Mouse (Mus musculus): Measurements from ENCODE around the gene Mmp9.

The Mmp9 gene

DNA sequence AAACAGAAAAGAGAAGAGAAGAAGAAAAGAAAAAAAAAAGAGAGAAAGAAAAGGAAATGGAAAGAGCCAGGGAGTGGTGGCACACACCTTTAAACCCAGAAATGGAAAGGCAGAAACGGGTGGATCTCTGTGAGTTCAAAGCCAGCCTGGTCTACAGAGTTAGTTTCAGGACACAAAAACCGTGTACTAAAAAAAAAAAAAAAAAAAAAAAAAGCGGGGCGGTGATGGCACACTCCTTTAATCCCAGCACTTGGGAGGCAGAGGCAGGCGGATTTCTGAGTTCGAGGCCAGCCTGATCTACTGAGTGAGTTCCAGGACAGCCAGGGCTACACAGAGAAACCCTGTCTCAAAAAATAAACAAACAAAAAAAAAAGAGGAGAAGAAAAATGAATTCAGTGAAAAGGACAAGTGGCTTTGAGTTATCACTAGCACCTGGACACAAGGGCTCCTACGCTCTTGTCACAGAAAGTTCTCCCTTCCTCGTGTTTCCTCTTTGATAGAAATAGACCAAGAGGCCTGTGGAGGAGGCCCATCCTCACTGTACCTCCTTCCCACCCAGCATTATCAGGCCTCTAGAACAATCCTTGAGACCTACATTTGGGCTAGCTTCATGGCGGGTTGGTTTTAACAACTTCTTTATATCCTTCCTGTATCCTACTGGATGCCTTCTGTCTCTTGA lies 27.7 kb upstream of the Mmp9 start:
- no peak for DNase-seq

DNA sequence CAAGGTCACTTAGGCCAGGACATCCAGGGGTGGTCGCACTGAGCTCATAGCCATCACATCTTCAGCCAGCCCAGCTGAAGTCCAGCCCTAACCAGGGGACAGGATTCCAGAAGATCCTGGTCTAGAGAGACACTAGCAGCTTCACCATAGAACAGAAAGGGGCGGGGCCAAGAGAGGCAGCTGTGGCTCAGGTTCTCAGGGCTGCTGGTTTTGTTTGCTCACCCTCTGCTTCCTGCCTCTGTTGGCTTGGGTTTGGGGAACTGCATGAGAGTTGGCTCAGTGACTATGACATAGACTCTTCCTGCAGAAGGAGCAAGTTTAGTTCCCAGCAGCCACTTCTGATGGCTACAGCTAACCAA lies 27.2 kb upstream of the Mmp9 start:
- DNase-seq, result peak; percentile 36 to 61

DNA sequence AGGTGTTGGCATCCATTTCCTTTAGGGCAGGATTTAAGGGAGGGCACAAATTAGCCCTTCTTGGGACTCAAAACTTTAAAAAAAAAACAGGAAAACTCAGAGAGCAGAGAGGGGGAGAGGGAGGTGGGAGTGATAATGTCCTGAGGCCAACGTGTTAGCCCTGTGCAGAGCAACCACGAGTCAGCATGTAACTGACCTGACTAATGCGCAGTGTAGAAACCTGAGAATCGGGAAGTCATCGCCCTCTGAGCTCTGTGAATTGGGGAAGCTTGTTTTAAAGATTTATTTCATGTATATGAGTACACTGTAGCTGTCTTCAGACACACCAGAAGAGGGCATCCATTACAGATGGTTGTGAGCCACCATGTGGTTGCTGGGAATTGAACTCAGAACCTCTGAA lies 23.8 kb upstream of the Mmp9 start:
- no peak for DNase-seq

DNA sequence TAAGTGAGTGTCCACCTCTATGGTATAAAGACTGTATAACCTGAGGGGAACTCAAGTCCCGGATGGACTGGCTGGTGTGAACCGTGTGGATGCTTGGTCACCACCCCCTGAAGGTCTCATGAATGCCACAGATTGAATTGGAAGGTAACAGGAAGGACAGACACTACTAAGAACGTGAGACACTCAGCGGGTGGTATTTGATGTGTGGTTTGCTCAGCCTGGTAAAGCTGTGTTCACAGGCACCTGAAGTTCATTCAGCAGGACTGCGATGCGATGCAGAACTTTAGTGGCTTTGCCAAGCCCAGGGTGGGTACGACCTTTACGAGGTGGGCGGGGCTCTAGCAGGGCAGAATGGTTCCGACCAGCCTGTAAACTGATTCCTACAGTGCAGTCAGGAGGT lies 23.2 kb upstream of the Mmp9 start:
- no peak for DNase-seq

DNA sequence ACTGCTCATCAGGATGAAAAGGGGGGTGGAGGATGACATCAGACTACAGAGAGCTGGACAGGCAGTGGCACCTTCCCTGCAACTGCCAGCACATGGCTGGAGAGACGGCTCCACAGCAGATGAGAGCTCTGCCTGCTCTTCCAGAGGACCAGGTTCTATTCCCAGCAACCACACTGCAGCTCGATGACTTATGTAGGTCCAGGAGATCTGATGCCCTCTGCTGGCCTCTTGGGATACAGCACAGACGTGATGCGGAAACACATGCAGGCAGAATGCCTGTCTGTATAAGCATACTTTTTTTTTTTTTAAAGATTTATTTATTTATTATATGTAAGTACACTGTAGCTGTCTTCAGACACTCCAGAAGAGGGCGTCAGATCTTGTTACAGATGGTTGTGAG lies 22.3 kb upstream of the Mmp9 start:
- DNase-seq, result peak in 1 of 2 experiments; percentile 56

DNA sequence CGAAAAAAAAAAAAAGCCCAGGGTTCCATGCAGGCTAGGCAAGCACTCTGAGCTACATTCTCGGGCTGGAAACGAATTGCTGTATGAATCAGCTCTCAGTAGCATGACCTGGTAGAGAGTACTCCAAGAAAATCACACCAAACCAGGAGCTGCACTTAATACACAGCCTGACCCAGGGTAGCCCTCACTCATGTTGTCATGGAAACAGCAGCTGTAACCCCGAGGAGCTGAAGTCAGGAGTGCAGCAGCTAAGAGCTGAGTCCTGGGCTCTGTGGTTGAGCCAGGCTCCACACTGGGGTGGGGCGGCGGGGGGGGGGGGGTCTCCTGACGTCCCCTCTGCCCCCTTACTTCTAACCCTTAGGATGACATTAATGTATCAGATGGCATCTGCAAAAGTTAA lies 18.6 kb upstream of the Mmp9 start:
- no peak for DNase-seq

DNA sequence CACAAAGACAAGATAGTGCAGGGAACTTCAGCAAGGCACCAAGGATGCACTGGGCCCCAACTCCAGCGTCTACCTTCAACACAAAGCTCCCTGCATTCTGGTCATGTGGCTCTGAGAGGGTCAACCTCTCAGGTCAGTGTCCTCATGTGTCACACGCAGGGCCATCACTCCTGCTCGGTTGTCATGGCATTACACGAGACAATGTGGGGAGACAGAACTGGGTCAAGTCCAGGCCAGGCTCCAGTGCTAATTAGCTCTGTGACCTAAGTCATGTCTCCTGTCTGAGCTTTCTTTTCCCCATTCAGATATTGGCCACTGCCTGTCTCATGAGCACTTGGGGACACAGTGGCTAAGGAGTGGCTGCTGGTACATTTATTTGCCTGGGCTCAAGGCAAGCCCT lies 17.3 kb upstream of the Mmp9 start:
- no peak for DNase-seq

DNA sequence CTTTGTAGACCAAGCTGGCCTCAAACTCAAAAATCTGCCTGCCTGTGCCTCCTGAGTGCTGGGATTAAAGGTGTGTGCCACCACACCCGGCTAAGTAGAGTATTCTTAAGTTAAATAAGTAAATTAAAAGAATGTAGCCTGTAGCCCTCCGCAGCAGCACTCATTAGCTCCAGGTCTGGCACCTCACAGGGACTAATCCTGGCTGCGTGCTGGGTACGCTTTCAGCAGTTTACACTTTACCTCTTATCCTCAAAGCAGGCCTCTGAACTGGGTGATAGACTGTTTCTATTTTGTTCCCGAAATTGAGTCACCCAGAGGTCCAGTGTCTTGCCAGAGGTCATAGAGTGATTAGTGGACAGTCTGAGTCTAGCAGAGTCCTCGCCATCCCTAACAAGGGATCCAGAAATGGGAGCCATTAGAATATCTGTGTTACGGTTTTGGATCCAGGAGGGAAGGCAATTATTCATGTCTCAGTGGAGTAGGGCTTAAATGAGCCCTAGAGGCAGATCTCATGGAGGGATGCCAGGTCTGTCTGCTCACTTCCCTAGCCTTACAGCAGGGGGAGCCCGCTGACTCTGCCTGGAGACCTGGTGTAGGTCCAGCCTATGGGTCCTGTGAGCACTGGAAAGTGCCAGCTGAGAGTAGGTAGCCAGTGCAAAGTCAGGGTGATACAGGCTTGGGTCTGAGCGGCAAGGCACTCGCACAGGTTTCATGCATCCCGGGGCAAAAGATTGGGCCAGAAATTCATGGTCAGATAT lies 16.3 kb upstream of the Mmp9 start:
- DNase-seq, result peak; percentile 91

DNA sequence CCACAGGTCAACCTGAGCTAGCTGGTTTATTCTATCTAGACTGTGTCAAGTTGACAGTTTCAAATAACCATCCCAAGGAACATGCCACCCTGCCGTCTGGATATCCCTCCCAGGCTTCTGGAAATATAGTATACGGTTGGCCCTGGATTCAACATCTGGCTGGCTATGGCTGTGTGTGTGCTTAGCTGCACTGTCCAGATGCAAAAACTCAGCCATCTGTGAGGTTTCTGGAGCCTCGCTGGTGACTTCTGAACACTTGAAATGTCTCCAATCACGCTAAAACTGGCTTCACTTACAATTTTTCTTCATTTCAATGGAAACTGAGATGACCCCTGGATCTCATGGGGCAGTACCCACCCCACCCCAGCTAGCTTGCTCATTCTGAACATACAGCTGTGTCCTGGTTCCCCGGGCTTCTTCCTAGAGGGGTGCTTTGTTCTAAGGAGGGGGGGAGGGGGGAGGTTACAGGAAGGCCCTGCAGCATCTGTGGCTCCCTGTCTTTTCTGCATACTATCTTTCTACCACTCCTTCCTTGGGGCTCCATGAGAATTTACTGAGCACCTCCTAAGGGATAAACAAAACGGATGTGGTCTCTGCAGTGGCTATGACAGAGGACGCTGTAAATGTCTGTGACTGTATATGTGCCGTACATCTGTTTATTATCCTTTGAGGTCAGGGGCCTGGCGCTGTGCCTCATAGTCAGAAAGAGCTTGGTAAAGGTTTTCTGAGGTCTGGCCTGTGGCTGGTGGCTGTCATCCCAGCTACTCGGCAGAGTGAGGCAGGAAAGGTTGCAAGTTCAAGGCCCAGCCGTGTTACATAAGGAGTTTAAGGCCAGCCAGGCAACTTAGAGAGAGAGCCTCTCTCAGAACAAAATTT lies 9.6 kb upstream of the Mmp9 start:
- no peak for DNase-seq

DNA sequence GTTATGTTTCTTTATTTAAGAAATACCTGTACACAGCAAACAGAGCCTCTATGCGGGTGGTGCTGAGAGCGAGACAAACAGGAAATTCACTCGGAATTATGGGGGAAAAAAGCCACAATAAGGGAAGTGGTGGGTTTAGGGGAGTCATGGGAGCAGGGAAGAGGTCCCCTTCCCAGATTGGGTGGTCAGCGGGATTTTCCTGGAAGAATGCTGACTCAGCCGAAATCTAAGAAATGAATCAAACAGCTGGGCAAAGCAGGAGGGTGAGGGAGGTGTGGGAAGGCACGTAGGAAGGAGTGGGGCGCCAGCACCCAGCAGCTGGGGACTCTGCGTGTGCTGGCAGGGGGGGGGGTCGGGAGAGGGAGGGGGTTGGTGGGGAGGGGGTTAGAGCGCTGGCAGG lies 7.0 kb upstream of the Mmp9 start:
- DNase-seq, result no peak

DNA sequence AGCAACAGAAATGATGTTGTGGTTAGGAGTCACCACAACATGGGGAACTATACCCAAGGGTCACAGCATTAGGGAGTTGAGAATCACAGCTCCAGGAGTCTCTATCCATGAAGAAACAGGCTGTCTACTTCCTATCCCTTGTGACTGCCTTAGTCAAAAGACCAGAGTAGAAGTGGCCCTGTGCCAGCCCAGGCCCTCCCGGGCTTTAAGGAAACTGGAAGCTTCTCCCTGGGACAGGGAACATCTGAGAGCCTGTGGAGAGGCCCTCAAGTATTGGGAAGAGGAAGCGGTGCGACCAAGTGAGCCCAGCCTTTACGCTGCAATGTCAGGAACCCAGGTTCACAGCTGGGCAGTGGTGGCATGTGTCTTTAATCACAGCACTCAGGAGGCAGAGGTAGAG lies 4.6 kb upstream of the Mmp9 start:
- no peak for DNase-seq

DNA sequence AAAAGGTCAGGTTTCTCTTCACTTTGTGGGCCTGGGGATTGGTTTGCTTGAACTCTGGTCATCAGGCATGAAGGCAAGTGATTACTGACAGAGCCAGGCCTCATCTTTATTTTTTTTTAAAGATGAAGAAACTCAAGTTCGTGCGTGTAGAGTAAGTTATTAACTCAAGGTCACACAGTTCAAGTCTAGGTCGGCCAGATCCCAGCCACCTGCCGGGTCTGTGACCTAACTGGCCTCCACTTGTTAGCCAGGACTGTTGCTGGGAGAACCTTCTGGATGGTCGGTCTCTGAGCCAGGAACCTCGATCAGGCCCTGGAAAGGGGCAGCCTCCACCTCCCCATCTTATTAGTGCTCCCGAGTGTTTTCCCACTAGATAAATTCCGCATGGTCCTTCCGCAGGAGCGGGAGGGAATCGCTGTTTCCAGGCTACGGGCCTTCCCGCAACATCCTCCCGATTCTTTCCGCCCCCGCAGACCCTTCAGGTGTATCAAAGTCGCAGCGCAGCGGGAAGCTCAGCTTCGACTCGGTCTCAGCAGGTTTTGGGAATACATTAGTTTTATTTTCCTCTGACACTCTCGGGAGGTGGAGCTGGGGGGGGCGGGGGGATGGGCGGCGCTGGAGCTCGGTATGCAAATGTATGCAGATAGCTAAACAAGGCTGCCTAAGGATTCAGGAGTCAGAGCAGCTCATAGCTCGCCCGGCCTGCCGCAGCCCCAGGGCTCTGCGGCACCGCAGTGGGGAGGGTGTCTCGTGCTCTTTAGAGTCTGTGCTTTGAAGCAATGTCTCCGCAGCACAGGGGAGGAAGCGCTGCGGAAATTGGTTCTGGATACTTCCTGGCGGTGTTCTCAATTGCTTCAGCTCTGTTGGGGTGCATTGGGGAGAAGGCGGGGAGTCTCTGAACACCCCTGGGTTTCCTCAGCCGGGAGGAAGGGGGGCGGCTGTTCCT lies 2.2 kb upstream of the Mmp9 start:
- DNase-seq, result peak; percentile 63 to 65

DNA sequence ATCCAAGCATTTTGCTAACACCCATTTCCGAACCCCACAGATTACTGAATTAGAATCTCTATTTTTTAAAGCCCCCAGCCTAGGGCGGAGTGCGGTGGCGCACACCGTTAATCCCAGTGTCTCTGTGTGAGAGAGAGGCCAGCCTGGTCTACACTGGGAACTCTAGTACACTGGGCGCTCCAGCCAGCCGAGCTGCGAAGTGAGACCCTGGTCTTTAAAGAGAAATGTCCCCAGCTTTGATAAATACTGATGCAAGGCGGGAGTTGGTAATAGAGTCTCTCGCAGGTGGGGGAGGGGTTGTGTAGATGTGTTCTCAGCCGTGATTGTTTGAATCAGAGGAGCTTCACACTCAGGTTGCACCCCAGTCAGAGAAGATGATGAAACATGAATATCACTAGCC lies 1.5 kb upstream of the Mmp9 start:
- DNase-seq, result no peak

DNA sequence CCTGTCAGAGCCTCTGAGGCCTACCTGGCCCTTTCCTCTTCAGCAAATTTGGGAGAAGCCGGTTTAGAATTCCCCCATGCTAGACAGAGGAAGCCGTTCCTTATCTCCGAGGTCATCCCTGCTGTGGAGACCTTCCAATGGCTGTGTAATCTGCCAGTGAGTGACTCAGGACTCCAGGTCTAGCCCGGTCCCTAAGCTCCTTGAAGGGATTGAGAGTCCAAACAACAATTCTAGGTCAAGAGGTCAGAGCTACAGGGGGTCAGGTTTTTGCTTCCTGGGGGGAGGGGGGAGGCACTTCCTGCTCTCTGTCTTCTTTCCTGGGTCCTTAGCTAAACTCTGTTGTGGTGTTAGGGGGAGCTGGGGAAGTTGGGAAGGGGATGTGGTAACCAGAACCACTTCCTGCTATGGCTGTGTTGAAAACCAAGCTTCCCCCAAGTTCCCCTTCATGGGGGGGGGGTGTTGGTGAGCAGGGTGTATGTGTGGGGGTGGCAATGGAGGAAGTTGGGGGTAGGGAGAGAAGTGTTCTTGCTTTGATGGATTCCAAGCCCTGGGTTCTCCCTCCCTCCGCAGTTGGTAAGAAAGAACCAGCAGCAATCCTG lies 2.2 kb downstream of the Mmp9 start:
- DNase-seq, result no peak

DNA sequence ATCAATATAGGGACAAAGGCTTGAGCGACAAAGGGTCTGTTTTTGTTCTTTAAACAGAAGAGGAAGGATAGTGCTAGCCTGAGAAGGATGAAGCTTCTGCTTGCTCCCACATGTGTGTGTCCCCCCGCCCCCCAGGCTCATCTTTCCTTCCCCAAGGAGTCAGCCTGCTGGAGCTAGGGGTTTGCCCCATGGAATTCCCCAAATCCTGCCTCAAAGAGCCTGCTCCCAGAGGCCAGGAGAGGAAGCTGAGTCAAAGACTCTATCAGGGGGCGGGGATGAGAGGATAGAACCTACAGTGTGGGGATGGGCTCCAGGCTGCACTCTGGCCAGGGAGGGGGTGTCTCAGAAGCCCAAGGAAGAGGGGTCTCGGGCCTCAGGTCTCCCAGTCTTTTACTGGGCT lies 6.9 kb downstream of the Mmp9 start:
- DNase-seq, result no peak

DNA sequence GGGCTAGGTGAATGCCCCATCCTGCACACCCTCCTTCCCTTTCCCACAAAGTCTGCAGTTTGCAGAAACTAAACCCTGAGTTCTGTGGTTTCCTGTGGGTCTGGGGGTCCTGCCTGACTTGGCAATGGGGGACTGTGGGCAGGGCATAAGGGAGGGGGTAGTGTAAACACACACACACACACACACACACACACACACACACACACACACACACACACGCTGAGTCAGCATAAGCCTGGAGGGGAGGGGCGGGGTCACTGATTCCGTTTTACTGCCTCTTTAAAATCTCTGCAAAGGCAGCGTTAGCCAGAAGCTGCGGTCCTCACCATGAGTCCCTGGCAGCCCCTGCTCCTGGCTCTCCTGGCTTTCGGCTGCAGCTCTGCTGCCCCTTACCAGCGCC lies 7.3 kb downstream of the Mmp9 start:
- no peak for DNase-seq

DNA sequence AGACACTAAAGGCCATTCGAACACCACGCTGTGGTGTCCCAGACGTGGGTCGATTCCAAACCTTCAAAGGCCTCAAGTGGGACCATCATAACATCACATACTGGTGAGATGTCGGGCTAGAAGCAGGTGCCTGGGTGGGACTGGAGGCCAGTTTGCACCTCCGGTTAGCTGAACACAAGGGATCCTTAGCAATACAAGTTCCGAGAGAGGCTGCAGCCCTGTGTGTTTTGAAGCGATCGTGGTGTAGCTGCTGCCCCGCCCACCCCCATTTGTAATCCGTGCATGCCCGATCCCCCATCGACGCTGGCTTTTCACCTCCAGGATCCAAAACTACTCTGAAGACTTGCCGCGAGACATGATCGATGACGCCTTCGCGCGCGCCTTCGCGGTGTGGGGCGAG lies 8.4 kb downstream of the Mmp9 start:
- DNase-seq, result no peak

DNA sequence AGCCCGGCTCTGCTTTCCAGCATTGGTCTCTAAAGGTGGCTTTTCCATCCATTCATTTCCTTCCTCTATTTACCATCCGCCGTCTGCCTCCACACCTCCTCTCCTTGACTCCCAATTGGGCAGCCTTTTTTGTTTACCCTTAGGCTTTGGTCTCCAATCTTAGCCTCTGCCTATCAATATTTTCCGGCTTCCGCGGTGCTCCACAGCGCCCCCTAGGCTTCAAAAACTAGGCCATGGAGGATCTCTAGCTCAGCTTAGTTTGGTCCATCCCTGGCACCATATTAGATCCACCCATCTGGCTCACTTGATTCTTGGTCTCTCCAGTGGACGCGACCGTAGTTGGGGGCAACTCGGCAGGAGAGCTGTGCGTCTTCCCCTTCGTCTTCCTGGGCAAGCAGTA lies 9.9 kb downstream of the Mmp9 start:
- DNase-seq, result peak in 1 of 2 experiments; percentile 49

DNA sequence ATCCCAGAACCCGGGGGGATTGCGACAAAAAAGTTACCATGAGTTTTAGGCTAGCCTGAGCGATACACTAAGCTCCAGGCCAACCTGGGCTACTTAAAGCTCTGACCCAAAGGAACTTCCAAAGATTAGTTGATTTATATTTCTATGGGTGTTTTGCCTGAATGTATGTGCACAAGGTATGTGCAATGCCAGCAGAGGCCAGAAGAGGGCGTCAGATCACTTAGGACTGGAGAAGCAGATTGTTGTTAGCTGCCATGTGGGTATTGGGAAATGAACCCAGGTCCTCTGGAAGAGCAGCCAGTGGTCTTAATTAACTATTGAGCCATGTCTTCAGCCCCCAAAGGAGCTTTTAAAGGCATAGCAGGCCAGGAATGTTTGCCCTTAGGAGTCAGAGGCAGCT lies 11.2 kb downstream of the Mmp9 start:
- DNase-seq, result no peak

DNA sequence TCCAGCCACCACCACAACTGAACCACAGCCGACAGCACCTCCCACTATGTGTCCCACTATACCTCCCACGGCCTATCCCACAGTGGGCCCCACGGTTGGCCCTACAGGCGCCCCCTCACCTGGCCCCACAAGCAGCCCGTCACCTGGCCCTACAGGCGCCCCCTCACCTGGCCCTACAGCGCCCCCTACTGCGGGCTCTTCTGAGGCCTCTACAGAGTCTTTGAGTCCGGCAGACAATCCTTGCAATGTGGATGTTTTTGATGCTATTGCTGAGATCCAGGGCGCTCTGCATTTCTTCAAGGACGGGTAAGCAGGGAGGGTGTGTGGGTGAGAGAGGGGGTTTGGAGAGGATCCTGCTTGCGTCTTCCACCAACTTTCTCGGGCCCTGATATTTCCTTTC lies 11.9 kb downstream of the Mmp9 start:
- peak in 1 of 2 experiments; percentile 40 for DNase-seq

DNA sequence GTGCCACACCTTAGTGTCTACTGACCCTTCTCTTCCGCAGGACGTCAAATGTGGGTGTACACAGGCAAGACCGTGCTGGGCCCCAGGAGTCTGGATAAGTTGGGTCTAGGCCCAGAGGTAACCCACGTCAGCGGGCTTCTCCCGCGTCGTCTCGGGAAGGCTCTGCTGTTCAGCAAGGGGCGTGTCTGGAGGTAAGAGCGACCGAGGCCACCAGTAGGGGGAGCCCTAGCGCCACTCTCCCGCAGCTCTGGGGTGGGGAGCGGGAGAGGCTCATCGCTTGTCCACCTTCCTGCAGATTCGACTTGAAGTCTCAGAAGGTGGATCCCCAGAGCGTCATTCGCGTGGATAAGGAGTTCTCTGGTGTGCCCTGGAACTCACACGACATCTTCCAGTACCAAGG lies 12.6 kb downstream of the Mmp9 start:
- peak; percentile 65 to 90 for DNase-seq

DNA sequence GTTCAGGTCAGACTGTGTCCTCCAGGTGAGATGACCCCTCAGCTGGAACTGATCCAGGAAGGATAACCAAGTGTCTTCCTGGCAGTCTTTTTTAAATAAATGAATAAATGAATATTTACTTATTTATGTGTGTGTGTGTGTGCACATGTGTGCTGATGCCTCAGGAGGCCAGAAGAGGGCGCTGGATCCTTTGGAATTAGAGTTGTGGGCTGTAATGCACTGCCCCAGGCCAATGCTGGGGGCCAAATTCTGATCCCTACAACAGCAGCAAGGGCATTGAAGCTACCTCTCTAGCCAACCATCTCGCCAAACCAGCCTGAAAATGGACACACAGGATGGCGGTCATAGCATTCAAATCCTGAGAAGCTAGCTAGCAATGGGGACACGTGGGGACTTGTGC lies 15.1 kb downstream of the Mmp9 start:
- no peak for DNase-seq

Data from kidney, postnatal 36 days (tissue).